Mouse (Mus musculus) spleen, adult 12 weeks (tissue): Measurements from ENCODE around the gene Olfr69.
"Not testable (repeated sequence)": the region's sequence is repeated elsewhere in the genome, so short reads cannot be mapped to it uniquely, and the experiment has no call there.

ENCODE experiments used
- DNase-seq: peaks from one replicate; pipeline ENCODE4 v3.0.0; 2022; ENCODE audit warnings: low spot score

The Olfr69 gene

DNA sequence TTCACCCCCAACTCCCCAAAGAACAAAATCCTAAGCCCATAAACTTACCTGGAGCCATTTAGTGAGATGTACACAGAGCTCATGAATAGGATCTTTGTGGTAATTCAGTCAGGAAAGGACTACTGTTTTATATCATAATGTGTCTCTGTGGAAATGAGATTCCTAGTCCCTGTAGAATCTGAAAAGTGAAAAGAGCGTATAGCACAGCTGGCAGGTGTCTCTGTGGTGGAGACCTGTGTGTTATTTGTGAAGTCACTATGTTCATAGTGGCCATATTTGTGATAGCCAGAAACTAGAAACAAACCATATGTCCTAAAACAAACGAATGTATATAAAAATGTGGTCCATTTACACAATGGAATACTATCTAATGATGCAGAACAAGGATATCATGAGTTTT, at the start of gene Olfr69:
Gene Olfr69 (minus strand): TSS at position 101 of the 400 bp plus-strand sequence.
- DNase-seq = no peak

DNA sequence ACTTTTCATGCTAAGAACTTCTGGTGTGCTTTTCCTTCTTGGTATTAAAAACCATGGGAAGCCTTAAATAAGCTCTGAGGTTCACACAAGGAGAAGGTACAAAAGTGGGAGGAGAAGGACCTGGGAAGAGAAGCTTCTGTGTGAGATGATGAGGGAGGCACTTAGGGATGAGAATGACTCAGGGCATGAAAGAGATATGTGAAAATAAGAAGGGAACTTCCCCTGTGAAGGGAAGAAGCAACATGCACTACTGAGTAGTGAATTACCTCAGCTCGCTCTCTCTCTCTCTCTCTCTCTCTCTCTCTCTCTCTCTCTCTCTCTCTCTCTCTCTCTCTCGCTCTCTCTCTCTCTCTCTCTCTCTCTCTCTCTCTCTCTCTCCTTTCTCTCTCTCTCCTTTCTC, 43.7 kb upstream of the Olfr69 start:
- DNase-seq = not testable (repeated sequence)

DNA sequence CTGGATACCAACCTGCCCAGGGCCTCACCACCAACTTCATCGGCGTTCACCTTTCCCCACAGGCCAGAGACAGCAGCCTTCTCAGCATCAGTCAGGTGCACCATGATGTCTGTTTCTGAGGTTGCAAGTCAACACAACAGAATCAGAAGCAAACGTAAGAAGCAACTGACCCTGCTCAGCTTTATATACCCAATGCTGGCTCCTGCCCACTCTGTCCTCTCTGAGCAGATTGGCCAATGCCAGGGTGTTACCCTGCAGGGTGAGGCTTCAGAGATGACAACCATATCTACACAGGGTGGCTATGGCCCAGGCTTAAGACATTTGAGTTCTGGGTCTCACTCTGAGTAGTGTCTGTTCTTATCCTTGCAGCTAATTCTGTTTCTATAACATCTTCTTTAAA, 42.4 kb upstream of the Olfr69 start, which contains the start of gene Hbb-bt:
Gene Hbb-bt (minus strand): TSS at position 231 of the 400 bp plus-strand sequence.
- DNase-seq = peak; percentile 13

DNA sequence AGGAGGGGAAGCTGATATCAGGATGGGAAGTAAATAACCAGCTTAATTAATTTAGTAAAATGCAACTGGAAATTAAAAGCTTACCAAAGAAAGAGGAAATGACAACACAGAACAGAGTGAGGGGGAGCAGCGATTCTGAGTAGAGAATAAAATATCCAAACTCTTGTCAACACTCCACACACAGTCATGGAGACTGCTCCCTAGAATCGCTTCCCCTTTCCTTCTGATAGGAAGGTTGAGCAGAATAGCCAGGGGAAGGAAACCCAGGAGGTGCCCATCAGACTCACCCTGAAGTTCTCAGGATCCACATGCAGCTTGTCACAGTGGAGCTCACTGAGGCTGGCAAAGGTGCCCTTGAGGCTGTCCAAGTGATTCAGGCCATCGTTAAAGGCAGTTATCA, 41.8 kb upstream of the Olfr69 start:
- not testable (repeated sequence) for DNase-seq

- DNase-seq = no peak
These were observed 40.8 kb upstream of the Olfr69 start for GRCm38 (mm10) chr7:103812174-103812573.

- DNase-seq = no peak
These were observed 39.9 kb upstream of the Olfr69 start for GRCm38 (mm10) chr7:103811223-103811845.

GRCm38 (mm10) chr7:103810746-103811145, 39.4 kb upstream of the Olfr69 start:
- no peak for DNase-seq

DNA sequence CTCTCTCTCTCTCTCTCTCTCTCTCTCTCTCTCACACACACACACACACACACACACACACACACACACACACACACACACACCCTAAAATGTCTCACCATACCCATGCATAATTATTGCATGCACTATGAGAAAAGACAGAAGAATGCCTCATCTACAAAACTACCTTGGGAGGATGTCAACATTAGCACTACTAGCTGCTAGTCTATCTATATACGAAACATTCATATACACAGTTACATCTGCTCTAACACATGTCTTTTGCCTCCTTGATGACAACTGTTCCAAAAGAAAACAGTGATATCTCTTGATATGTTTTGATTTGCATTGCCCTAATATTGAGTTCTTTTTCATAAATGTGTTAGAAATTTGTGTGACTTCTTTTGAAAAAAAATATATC, 38.9 kb upstream of the Olfr69 start:
- no peak for DNase-seq

- DNase-seq = no peak
These were observed 38.4 kb upstream of the Olfr69 start for GRCm38 (mm10) chr7:103809801-103810155.

- no peak for DNase-seq
These were observed 37.8 kb upstream of the Olfr69 start for GRCm38 (mm10) chr7:103808971-103809800.

DNA sequence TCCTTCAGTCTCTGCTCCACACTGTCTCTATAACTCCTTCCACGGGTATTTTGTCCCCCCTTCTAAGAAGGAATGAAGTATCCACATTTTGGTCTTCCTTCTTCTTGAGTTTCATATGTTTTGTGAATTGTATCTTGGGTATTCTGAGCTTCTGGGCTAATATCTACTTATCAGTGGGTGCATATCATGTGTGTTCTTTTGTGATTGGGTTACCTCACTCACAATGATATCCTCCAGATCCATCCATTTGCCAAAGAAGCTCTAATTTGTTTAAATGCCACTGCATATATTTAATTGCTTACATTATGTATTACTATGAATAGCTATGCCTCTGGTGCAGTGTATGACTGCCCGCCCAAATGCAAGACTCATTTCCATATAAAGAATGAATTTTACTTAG, 36.7 kb upstream of the Olfr69 start:
- DNase-seq = not testable (repeated sequence)

DNA sequence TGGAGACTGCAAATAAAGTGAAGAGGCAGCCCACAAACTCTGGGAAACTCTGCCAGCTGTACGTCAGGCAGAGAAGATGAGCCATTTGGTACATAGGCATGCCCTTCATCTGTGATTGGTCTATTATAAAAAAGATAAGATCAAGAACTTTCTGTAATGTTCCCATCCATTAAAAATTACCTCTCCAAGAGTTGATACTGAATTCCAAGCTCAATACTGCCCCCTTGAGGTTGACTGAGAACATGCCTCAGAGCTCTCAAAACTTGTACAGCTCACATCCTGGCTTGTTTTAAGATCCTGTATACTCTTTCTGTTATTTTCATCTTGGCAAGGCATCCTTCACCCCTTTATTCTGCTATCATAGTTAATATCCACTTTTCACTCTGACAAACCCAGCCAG, 35.5 kb upstream of the Olfr69 start:
- no peak for DNase-seq

DNA sequence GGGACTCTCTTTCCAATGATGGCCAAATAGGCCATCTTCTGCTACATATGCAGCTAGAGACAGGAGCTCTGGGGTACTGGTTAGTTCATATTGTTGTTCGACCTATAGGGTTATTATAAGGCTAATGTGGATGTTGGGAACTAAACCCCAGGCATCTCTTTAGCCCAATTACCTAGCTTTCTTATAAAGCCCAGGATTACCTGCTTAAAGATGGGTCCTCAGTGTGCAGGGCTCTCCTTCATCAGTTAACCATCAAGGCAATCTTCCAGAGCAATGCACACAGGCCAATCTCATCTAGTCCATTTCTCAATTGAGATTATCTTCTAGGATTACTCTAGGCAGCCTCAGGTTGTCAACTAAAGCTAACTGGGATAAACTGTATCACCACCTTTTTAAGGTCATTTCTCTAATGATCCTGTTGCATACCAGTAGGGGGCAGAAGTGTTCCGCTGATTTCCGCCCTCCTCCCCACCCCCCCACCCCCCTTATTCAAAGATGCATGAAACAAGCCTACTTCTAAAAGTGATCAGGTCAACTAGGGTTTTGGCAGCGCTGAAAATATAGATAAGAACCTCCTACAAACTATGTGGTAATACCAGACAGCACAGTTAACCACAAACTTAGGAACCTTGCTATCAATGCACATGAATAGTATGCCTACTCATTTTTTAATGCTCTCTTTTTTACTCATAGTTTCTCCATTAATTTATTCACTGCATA, 21.4 kb upstream of the Olfr69 start:
- DNase-seq = no peak

DNA sequence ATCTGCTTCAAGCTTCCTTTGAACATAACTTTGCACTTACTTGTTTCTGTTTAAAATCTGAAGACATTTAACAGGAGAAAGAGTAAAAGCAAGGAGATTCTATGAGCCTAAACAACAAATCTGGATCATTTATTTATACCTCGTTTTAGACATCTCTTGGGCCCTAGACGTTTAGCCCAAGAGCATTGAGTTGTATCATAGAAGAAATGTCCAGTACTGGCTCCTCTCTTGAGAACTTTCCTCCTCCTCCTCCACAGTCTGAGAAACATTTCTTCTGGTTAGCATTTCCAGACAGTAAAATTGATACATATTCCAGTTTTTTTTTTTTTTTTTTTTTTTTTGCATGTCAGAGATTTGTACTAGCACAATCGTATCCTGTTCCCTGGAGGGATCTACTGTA, 20.3 kb upstream of the Olfr69 start, which contains the start of gene Olfr67:
Gene Olfr67 (minus strand): TSS at position 101 of the 400 bp plus-strand sequence.
- DNase-seq = no peak

GRCm38 (mm10) chr7:103779598-103779997, 8.2 kb upstream of the Olfr69 start, which contains the start of gene Olfr68:
TSS of gene Olfr68 (minus strand) at chr7:103779698.
- no peak for DNase-seq

- DNase-seq = not testable (repeated sequence)
These were observed 6.3 kb upstream of the Olfr69 start for GRCm38 (mm10) chr7:103777652-103778051.

- not testable (repeated sequence) for DNase-seq
These were observed 3.7 kb downstream of the Olfr69 start for GRCm38 (mm10) chr7:103767687-103768086.

GRCm38 (mm10) chr7:103762212-103762611, 9.2 kb downstream of the Olfr69 start:
- not testable (repeated sequence) for DNase-seq

GRCm38 (mm10) chr7:103757233-103757632, 14.2 kb downstream of the Olfr69 start, which contains the start of gene Olfr630:
TSS of gene Olfr630 (minus strand) at chr7:103757333.
- no peak for DNase-seq

- no peak for DNase-seq
These were observed 26.6 kb downstream of the Olfr69 start, which contains the start of gene Olfr629 for GRCm38 (mm10) chr7:103744843-103745242. TSS of gene Olfr629 (minus strand) at chr7:103744943.

- DNase-seq = no peak
These were observed 41.3 kb downstream of the Olfr69 start, which contains the start of gene Olfr628 for GRCm38 (mm10) chr7:103730074-103730473. TSS of gene Olfr628 (plus strand) at chr7:103730374.

- not testable (repeated sequence) for DNase-seq
These were observed 55.0 kb downstream of the Olfr69 start for GRCm38 (mm10) chr7:103716398-103716797.
